Mouse (Mus musculus): ENCODE measurements around the gene Tef.

DNA sequence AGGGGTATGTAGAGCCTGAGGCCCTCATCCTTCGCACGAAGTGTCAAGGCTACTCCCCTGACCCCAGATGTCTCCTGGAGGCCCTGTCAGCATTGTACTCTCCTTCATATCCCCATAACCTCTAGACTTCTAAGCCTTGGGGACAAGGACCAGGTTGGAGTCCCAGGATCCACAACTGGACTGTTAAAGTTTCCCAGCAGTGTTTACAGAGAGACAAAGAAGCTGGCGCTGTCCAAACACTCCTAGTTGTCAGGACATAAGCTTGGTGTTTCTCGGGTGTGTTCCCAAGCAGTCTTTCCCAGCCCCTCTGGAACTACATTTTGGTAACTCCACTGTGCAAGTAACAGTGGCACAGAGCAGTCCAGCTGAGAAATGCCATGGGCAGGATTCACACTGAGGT, 31.3 kb downstream of the Tef start:
- TF ChIP-seq POLR2A (IDR thresholded peaks at IDR 0.05; ENCODE audit: insufficient read depth, low read depth, low read length) (0 out of 2 replicates have a peak, but pooled peaks have one; percentile 18), EP300 (IDR thresholded peaks at IDR 0.05; ENCODE audit: insufficient read depth, low read depth, low read length) (no peak)
